Mouse (Mus musculus): ENCODE measurements around the gene 6720489N17Rik.
"Not testable (repeated sequence)": the region's sequence is repeated elsewhere in the genome, so short reads cannot be mapped to it uniquely, and the experiment has no call there.

Gene 6720489N17Rik

GRCm38 (mm10) chr13:62623577-62624276 lies at the start of gene 6720489N17Rik:
TSS of gene 6720489N17Rik (minus strand) at chr13:62624182.
- peak; percentile 39 for DNase-seq (ENCODE audit: extremely low spot score, low read depth, low spot score)

GRCm38 (mm10) chr13:62653369-62653743 lies 29.4 kb upstream of the 6720489N17Rik start:
- no peak for DNase-seq (ENCODE audit: extremely low spot score, low read depth, low spot score)

- DNase-seq (ENCODE audit: extremely low spot score, low read depth, low spot score), result peak; percentile 56
Observed at GRCm38 (mm10) chr13:62652681-62653368, 28.8 kb upstream of the 6720489N17Rik start.

- DNase-seq (ENCODE audit: extremely low spot score, low read depth, low spot score), result peak; percentile 53
Observed at GRCm38 (mm10) chr13:62627071-62627470, 3.1 kb upstream of the 6720489N17Rik start.

- not testable (repeated sequence) for DNase-seq (ENCODE audit: extremely low spot score, low read depth, low spot score)
Observed at GRCm38 (mm10) chr13:62624277-62624665, 289 bp upstream of the 6720489N17Rik start.

GRCm38 (mm10) chr13:62617449-62617848 lies 6.5 kb downstream of the 6720489N17Rik start:
- DNase-seq (ENCODE audit: extremely low spot score, low read depth, low spot score), result not testable (repeated sequence)

DNA sequence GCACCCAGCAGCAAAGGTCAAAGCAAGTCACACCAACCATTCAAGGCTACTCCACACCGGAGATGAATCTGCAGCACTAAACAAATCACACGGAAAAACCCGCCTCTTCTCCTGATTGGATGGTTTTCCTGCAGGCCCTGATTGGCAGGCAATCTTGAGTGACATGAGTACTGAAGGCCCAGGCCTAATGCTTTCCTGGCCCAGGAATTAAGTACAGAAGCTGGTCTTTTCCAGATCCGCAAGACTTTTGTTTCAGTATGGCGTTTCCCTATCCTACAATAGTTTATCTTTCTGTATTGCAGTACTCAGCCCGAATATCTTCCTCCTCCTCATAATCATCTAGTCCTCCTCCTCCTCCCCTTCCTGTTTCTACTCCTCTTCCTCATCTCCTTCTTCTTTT lies 52.9 kb downstream of the 6720489N17Rik start, which contains the start of gene Zfp934:
Gene Zfp934, minus strand, starts transcription at position 101 of the 400 bp plus-strand sequence.
- DNase-seq (ENCODE audit: extremely low spot score, low read depth, low spot score), result not testable (repeated sequence)

DNA sequence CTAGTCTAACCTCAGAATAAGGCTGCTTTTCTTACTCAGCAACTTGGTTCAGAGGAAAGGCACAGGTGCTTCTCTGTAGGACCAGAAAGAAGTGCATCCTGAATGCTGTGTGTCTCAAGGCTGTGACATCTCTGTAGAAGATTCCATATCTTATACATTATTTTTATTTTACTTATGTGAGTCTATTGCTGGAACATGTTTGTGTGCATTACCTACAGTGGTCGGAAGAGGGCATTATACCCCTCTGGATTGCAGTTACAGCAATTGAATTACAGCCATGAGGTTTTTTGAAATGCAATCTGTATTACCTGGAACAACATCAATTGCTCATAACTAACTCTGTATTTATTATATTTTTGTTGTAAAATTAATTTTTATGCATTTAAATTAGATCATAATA lies 62.3 kb downstream of the 6720489N17Rik start:
- DNase-seq (ENCODE audit: extremely low spot score, low read depth, low spot score), result not testable (repeated sequence)

DNA sequence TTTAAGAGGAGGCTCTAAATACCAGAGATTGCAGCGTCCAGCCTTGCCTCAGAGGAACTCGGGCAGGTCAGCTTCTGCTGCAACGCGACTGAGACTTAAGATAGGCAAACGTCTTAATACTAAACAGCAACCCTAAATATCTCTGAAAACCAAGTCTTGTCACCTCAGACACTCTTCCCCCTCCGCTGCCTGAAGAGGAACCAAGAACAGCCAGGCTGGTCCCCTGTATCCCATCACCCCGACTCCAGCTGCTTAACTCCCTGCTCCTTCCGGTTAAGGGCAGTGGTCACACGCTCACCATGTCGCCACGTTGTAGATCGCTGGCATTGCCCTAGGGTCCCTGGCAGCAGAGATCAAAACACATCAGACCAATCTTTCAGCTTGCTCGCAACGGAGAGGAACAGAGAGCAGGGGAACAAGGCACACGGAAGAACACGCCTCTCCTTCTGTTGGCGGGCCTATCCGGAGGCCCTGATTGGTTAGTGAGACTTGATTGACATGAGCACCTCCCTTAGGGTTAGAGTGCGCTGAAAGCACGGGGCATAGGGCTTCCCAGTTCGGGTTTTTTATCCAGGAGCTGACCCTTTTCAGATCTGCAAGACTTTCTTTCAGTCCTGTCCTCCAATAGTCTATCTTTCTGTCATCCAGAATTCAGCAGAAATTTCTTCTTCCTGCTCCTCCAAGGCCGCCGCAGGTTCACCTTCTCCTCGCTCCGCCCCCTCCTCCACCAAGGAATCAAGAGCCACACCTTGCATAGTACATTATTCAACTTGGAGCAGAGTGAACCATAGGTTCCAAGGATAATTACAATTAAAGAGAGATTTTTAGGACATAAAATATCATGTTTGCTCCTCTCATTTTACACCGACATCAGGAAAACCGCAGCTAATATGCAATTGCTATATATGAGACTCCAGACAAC lies 65.5 kb downstream of the 6720489N17Rik start, which contains the start of gene Zfp935:
Gene Zfp935, minus strand, starts transcription at position 323 of the 922 bp plus-strand sequence.
- DNase-seq (ENCODE audit: extremely low spot score, low read depth, low spot score), result peak; percentile 3

Data from hindlimb bud, embryonic 11.5 days (tissue).